Mouse (Mus musculus): ENCODE results near the gene Birc6. TPM values are rescaled to one million over a fixed set of nuclear protein-coding genes. Genes with fewer than 3 reads are reported as not detected.

The Birc6 gene
- polyA plus RNA-seq, 1 experiment from 2014 or later, result 83.8 TPM

DNA sequence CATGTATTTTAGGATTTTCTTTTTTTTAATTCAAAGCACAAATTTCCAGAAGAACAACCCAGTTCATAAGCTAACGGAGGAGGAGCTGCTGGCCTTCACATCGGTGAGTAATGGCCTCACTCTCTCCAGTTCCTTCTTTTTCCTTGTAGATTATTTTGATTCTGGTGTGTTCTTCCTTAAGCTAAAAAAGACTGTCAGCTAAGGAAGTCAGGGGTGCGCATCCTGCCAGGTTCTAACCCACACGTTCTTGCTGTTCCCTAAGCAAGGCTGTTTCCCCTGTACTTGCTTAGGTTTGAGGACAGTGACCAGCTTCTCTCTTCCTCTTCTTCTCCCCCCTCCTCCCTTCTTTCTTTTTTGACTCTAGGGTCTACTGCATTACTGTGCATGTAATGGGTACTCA, 222.9 kb downstream of the Birc6 start:
- ATAC-seq (replicated peaks; ENCODE audit: insufficient number of reproducible peaks, low FRiP score, low TSS enrichment, low read depth), result no peak
- Histone ChIP-seq H3K4me2 (ENCODE audit: low read depth, low read length) (no peak overlapping the region), H3K27me3 (ENCODE audit: control insufficient read depth, insufficient read depth, low read length) (no peaks in the 10 kb centered on the region), H3K36me3 (replicated peaks; ENCODE audit: control insufficient read depth, insufficient read depth, low read depth, low read length) (no peaks in the 10 kb centered on the region), H3K9me3 (replicated peaks; ENCODE audit: control insufficient read depth, low read length) (no peaks in the 10 kb centered on the region), H3K27ac (replicated peaks; ENCODE audit: low read depth, low read length) (no peak overlapping the region), H3K4me3 (ENCODE audit: low read depth, low read length) (no peak overlapping the region), H3K9ac (replicated peaks; ENCODE audit: low read length) (no peak overlapping the region), H3K4me1 (ENCODE audit: control insufficient read depth, insufficient read depth, low read length) (no peaks in the 10 kb centered on the region)
- no peak for DNase-seq (ENCODE audit: low spot score)
- WGBS, result 91% methylated on average over 4 of the region's 4 CpGs

Other genes with a start within 250 kb of the Birc6 start
- gene Memo1, start 232.8 kb upstream of the Birc6 start, polyA plus RNA-seq (2014; fragmentation: Nextera tagmentation; extraction: Ambion mirVana), result 85.4 and 88.7 TPM in 2 replicates
- 276 and 302 TPM in 2 replicates for gene Dpy30, start 204.4 kb upstream of the Birc6 start, polyA plus RNA-seq (2014; fragmentation: Nextera tagmentation; extraction: Ambion mirVana)
- gene Spast, start 189.3 kb upstream of the Birc6 start, polyA plus RNA-seq (2014; fragmentation: Nextera tagmentation; extraction: Ambion mirVana), result 34.1 and 41.3 TPM in 2 replicates
- gene Slc30a6, start 132.7 kb upstream of the Birc6 start, polyA plus RNA-seq (2014; fragmentation: Nextera tagmentation; extraction: Ambion mirVana), result 34.4 and 36.6 TPM in 2 replicates
- 0.18 and 0.24 TPM in 2 replicates for gene Nlrc4, start 69.2 kb upstream of the Birc6 start, polyA plus RNA-seq (2014; fragmentation: Nextera tagmentation; extraction: Ambion mirVana)
- 52.6 and 63.5 TPM in 2 replicates for gene Yipf4, start 38.8 kb upstream of the Birc6 start, polyA plus RNA-seq (2014; fragmentation: Nextera tagmentation; extraction: Ambion mirVana)
- 33.0 and 35.4 TPM in 2 replicates for gene Ttc27, start 189.4 kb downstream of the Birc6 start, polyA plus RNA-seq (2014; fragmentation: Nextera tagmentation; extraction: Ambion mirVana)